Comparison of ENCODE assay signal across 7 mouse cellular contexts in the genomic region with DNA sequence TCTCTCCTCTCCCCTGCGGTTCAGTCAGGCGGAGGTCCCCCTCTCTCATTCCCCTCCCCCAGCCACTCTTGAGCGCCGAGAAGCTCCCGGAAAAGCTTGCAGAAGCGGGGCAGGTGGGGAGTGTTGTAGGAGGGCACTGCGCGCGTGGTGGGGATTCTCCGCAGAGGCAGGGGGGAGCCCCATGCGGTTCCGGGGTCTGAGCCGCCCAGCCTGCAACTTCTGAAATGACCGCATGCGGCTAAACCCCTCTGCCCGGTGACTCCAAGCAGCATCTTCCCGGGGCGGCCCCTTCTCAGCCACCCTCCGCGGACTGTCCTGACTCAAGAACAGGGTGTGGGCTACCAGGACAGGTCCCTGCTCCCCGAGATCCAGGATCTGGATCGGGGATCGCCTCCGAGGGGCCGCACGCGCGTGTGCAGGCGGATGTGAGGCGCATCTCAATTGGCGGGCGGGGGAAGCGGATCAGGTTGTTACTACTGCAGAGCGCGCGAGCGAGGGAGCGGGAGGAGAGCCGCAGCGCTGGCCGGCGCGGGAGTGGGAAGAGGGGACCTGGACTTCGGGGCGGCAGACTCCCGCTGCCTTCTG.
DNase-seq lines count a peak whose midpoint lies in the region; ATAC-seq lines count a peak whose summit lies in the region.

No protein-coding gene starts in this region.

- under 1% methylated on average over 46 of the region's 46 CpGs for WGBS in liver, embryonic 12.5 days (ENCODE audit: insufficient replicate concordance)
- under 1% methylated on average over 46 of the region's 46 CpGs for WGBS in neural tube, embryonic 14.5 days

- peak overlapping the region; percentile 42 for H3K4me3 ChIP-seq in liver, embryonic 12.5 days
- peak overlapping the region; percentile 51 for H3K4me3 ChIP-seq in neural tube, embryonic 14.5 days (ENCODE audit: low read depth, low read length)

- no peak overlapping the region for H3K9ac ChIP-seq in liver, embryonic 12.5 days
- peak overlapping the region; percentile 46 for H3K9ac ChIP-seq in neural tube, embryonic 14.5 days (replicated peaks; ENCODE audit: low read depth, low read length)

- no peak overlapping the region for H3K27ac ChIP-seq in liver, embryonic 12.5 days
- no peak overlapping the region for H3K27ac ChIP-seq in neural tube, embryonic 14.5 days (ENCODE audit: low read depth, low read length)

- H3K4me2 ChIP-seq in liver, embryonic 12.5 days: peak overlapping the region; percentile 68
- H3K4me2 ChIP-seq in neural tube, embryonic 14.5 days (ENCODE audit: low read depth, low read length): peak overlapping the region; percentile 99

- H3K36me3 ChIP-seq in liver, embryonic 12.5 days: no peaks in the 10 kb centered on the region
- H3K36me3 ChIP-seq in neural tube, embryonic 14.5 days (ENCODE audit: control insufficient read depth, insufficient read depth, low read length): no peaks in the 10 kb centered on the region

- peaks cover 94% of the 10 kb centered on the region for H3K27me3 ChIP-seq in liver, embryonic 12.5 days (replicated peaks)
- H3K27me3 ChIP-seq in neural tube, embryonic 14.5 days (ENCODE audit: control insufficient read depth, insufficient read depth, low read length): 0 out of 2 replicates have a peak, but pooled peaks cover 4% of the 10 kb centered on the region

- DNase-seq in A20 (ENCODE audit: low read depth, low spot score): peak; percentile 85
- peak; percentile 51 to 55 for DNase-seq in B cell, adult 2 months
- peak; percentile 73 to 75 for DNase-seq in cerebellum, postnatal 36 days
- peak; percentile 25 for DNase-seq in heart, postnatal 4 days
- DNase-seq in ovary, postnatal 14 days (ENCODE audit: low spot score): no peak

- H3K9me3 ChIP-seq in liver, embryonic 12.5 days (replicated peaks): no peaks in the 10 kb centered on the region
- H3K9me3 ChIP-seq in neural tube, embryonic 14.5 days (ENCODE audit: control insufficient read depth, low read length): no peaks in the 10 kb centered on the region

- H3K4me1 ChIP-seq in liver, embryonic 12.5 days: peaks cover 21% of the 10 kb centered on the region; the same call in 1 of the 2 replicates
- peaks cover 16% of the 10 kb centered on the region; the same call in 1 of the 2 replicates for H3K4me1 ChIP-seq in neural tube, embryonic 14.5 days (ENCODE audit: control insufficient read depth, insufficient read depth, low read length)

- ATAC-seq in liver, embryonic 12.5 days: no peak
- peak; percentile 52 for ATAC-seq in neural tube, embryonic 14.5 days (ENCODE audit: low read depth)
